Mouse (Mus musculus) intestine, embryonic 14.5 days (tissue): ENCODE measurements around the gene Jam2. TPM values are rescaled to one million over a fixed set of nuclear protein-coding genes. Genes with fewer than 3 reads are reported as not detected.

ENCODE experiments used
- ATAC-seq: fragments of 200-750 bp; cut with Nextera tagmentation; replicated peaks from 2 replicates; pipeline ENCODE4 v1.8.0; 2017; ENCODE audit warnings: low read depth, moderate number of reproducible peaks, moderate TSS enrichment, moderate library complexity; ENCODE audit not compliant: low FRiP score, low TSS enrichment
- DNase-seq: peaks from one replicate; pipeline ENCODE4 v3.0.0-alpha.2; 2018; ENCODE audit warnings: low spot score
- H3K27ac ChIP-seq: fragments of 300-500 bp; sonication (generic); 2 replicates; pipeline ENCODE4 v1.5.1; 2014; ENCODE audit warnings: low read depth, mild to moderate bottlenecking, control low read depth
- H3K27me3 ChIP-seq: fragments of 300-500 bp; sonication (generic); replicated peaks from 2 replicates; pipeline ENCODE4 v1.6.1; 2014; ENCODE audit warnings: low read length, control low read depth; ENCODE audit not compliant: control insufficient read depth, insufficient read depth
- H3K36me3 ChIP-seq: fragments of 300-500 bp; sonication (generic); 2 replicates; pipeline ENCODE4 v1.6.1; 2014; ENCODE audit warnings: low read length, control low read depth; ENCODE audit not compliant: control insufficient read depth, insufficient read depth
- H3K4me1 ChIP-seq: fragments of 300-500 bp; sonication (generic); replicated peaks from 2 replicates; pipeline ENCODE4 v1.6.1; 2014; ENCODE audit warnings: low read length, control low read depth, mixed read lengths; ENCODE audit not compliant: control insufficient read depth, insufficient read depth
- H3K4me2 ChIP-seq: fragments of 300-500 bp; sonication (generic); 2 replicates; pipeline ENCODE4 v1.6.1; 2014; ENCODE audit warnings: low read length
- H3K4me3 ChIP-seq: fragments of 300-500 bp; sonication (generic); 2 replicates; pipeline ENCODE4 v1.5.1; 2014; ENCODE audit warnings: low read depth, low read length, control low read depth, mixed read lengths
- H3K9ac ChIP-seq: fragments of 300-500 bp; sonication (generic); 2 replicates; pipeline ENCODE4 v1.6.1; 2014; ENCODE audit warnings: mild to moderate bottlenecking, low read length
- H3K9me3 ChIP-seq: fragments of 300-500 bp; sonication (generic); 2 replicates; pipeline ENCODE4 v1.6.1; 2016; ENCODE audit warnings: low read length, control low read depth; ENCODE audit not compliant: control insufficient read depth
- whole genome bisulfite sequencing: fragments of 180-500 bp; shearing (Covaris S2); extraction: QIAGEN DNeasy Blood & Tissue Kit; methylation state at CpG from one replicate; pipeline ENCODE4 v1.1.7; 2014; 5-methylcytosine and 5-hydroxymethylcytosine counted together
- polyA plus RNA-seq: library from polyadenylated mRNA; unstranded; fragments of >200 nt; fragmentation: Nextera tagmentation; extraction: Ambion mirVana; gene quantifications from 2 replicates; pipeline ENCODE4 v1.2.1, GENCODE M21; 2014

Gene Jam2
- polyA plus RNA-seq: 5.5 TPM in 2 replicates

DNA sequence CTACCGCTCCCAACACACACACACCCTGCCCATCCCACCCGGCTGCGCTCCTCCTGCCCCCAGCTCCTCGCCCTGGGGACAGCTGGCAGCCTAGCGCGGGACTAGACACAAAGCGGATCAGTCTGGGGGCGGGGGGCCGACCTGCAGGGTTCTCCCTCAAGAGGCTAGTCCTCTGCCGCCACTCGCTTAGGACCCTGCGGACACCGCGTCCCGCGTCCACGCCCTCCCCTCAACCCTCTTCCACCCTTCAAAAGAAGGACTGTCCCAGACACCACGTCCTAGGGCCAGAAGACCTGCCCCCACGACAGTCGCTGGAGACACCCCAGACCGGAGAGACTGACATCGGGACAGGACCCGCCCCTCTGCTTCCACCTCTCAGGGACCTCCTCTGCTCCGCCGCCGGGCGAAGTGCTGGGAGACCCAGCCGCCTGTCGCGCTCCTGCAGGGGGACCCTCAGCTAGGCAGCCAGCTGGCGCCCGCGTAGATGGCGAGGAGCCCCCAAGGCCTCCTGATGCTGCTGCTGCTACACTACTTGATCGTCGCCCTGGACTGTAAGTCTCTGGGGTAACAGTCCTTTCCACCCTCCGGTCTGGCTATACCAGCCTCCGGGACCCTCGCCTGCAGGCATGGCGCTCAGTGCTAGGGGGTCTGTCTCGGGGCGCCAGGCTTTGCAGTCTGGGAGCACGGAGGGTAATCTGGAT lies at the start of gene Jam2:
TSS of gene Jam2 (plus strand) at position 121 of the 701 bp plus-strand sequence.
- H3K9ac ChIP-seq: peak within 1 kb of the TSS; percentile 28
- under 1% methylated on average over 40 of the region's 43 CpGs for WGBS
- peaks cover 19% of the 10 kb centered on the region for H3K27me3 ChIP-seq
- peak within 1 kb of the TSS; percentile 78 for H3K4me2 ChIP-seq
- H3K9me3 ChIP-seq: no peaks in the 10 kb centered on the region
- peak within 1 kb of the TSS; percentile 62 for H3K4me3 ChIP-seq
- ATAC-seq (peak; percentile 74), DNase-seq (peak; percentile 83)
- H3K27ac ChIP-seq: no peak within 1 kb of the TSS; the same call in 1 of the 2 replicates
- H3K36me3 ChIP-seq: no peaks in the 10 kb centered on the region
- H3K4me1 ChIP-seq: 0 out of 2 replicates have a peak, but pooled peaks cover 6% of the 10 kb centered on the region

DNA sequence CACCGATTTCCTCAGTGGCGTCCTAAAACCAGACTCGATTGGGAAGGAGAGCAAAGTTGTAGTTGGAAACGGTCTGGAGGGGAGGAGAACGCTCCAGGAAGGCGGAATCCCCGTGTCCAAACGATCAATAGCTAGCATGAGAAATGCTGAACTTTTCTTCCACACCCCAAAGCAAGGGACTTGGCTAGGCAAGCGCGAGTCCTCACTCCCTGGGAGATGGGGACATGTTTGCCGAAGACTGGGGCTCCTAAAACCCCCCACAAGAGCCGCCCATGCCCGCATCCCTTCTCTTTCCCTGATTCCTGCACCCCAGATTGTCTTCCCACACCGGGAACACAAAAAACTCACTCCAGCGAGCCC lies 39.1 kb upstream of the Jam2 start:
- no peaks in the 10 kb centered on the region for H3K27me3 ChIP-seq

DNA sequence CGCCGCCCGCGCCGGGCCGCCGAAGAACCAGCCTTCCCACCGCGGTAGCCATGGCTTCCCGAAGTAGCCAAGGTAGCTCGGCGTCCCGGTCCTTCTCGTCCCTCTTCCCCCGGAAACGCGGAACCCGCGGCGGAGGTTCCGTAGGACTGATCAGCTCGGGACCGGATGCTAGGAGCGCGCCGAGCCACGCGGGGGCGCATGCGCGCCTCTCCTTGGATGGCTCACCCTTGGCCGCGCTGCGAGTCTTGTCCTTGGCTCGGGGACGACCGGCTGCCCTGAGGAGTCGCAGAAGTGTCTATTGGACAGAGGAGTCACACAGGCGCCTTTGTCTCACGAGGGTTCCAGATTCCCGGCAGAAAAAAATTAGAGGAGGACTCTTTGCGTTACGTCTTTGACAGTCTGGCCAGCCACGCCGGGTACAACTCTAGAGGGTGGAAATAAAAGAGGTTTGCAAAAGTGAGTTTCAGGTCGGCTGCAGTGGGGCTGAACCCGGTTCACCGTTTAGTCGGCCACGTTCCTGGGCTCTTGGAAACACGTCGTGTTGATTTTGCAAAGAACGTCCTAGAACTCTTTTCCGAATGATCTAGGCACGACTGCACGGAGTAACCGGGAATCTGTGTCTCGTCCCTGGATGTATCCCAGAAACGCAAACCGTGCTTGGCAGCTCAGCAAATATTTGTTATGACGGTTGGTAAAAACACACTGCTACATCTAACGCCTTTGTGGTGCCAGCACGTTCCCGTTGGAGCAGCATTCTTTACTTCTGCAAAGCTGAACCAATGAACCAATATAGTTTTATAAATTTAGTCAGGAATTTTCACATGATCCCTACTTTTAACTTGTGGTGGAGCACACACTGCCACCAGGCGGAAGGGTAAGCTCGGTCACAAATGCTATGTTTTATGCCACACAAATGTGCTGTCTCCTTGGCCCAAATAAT lies 38.5 kb upstream of the Jam2 start, which contains the start of gene Mrpl39:
TSS of gene Mrpl39 (minus strand) at position 577 of the 940 bp plus-strand sequence.
- Histone ChIP-seq H3K27ac (peak within 1 kb of the TSS; percentile 51; the same call in 1 of the 2 replicates), H3K36me3 (peaks cover 17% of the 10 kb centered on the region), H3K9ac (peak within 1 kb of the TSS; percentile 75), H3K4me1 (peaks cover 5% of the 10 kb centered on the region), H3K4me2 (peak within 1 kb of the TSS; percentile 82), H3K4me3 (peak within 1 kb of the TSS; percentile 88), H3K27me3 (no peaks in the 10 kb centered on the region), H3K9me3 (no peaks in the 10 kb centered on the region)
- ATAC-seq: peak; percentile 100
- peak; percentile 100 for DNase-seq
- WGBS: 1% methylated on average over 66 of the region's 66 CpGs

More for the DNA sequence above, 39.1 kb upstream of the Jam2 start:
- H3K9me3 ChIP-seq: no peaks in the 10 kb centered on the region
- H3K36me3 ChIP-seq: peaks cover 24% of the 10 kb centered on the region
- 0 out of 2 replicates have a peak overlapping the region, but pooled peaks have one; percentile 45 for H3K27ac ChIP-seq
- H3K4me3 ChIP-seq: peak overlapping the region; percentile 88
- WGBS: under 1% methylated on average over 15 of the region's 15 CpGs
- peak overlapping the region; percentile 82 for H3K4me2 ChIP-seq
- ATAC-seq (peak; percentile 25), DNase-seq (no peak)
- peak overlapping the region; percentile 75 for H3K9ac ChIP-seq
- H3K4me1 ChIP-seq: peaks cover 5% of the 10 kb centered on the region

DNA sequence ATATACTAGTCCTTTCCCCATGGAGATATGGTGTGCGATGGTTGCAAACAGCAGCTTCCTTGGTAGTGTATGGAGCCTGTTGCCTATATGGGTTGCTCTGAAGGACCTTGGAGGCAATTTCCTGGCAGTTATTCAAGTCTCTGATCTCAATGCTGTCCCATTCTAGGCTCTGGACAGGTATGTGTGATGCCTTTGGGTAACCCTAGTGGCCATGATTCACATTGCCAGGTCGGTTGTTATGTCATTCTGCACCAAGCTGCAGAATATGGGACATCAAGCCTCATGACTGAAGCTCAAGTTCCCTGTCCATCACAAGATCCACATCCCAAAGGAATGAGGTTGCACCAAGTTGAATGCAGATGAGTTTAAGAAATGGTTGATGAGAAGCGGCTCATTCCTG lies 36.6 kb upstream of the Jam2 start:
- Histone ChIP-seq H3K27me3 (no peaks in the 10 kb centered on the region), H3K27ac (no peak overlapping the region), H3K9me3 (no peaks in the 10 kb centered on the region), H3K4me2 (no peak overlapping the region), H3K4me3 (no peak overlapping the region), H3K36me3 (peaks cover 7% of the 10 kb centered on the region; the same call in 1 of the 2 replicates), H3K9ac (no peak overlapping the region), H3K4me1 (peaks cover 5% of the 10 kb centered on the region)
- DNase-seq: no peak
- WGBS: 79% methylated on average over 3 of the region's 3 CpGs
- no peak for ATAC-seq

DNA sequence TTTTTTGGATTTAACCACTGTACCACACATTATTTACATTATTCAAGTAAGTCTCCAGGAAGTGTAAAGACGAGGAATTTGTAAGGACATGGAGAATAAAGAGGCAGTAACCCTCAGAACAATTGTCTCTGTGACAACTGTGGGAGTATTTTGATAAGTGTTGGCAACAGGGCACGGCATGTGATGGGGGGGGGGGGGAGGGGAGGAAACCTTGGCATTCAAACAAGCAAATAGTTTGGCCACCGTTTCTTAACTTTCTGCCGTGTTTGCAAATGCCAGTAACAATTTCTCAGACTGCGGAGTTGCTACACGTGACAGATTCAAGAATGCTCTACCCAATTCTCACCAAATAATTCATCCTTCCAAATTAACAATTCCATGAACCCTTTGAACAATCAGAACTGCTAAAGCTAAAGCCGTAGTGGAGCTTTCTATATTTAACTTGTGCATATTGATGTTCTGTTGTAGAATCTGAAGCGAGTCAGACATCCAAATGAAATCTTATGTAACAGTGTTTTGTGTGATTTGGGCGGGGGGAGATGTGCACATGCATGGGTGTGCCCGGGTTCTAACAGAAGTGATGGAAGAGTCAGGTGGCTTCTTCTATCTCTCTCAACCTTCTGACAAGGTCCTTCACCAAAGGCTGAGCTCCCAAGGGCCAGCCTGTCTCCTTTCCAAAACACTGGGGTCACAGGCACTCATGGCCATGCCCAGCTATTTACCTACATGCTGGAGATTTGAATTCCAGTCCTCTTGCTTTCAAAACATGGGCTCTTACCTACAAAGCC lies 29.0 kb upstream of the Jam2 start:
- no peaks in the 10 kb centered on the region for H3K36me3 ChIP-seq
- H3K4me1 ChIP-seq: no peaks in the 10 kb centered on the region
- DNase-seq (no peak), ATAC-seq (no peak)
- H3K4me3 ChIP-seq: no peak overlapping the region
- whole genome bisulfite sequencing: 67% methylated on average over 10 of the region's 10 CpGs
- no peaks in the 10 kb centered on the region for H3K9me3 ChIP-seq
- H3K27ac ChIP-seq: no peak overlapping the region
- H3K4me2 ChIP-seq: no peak overlapping the region
- no peak overlapping the region for H3K9ac ChIP-seq
- H3K27me3 ChIP-seq: no peaks in the 10 kb centered on the region

DNA sequence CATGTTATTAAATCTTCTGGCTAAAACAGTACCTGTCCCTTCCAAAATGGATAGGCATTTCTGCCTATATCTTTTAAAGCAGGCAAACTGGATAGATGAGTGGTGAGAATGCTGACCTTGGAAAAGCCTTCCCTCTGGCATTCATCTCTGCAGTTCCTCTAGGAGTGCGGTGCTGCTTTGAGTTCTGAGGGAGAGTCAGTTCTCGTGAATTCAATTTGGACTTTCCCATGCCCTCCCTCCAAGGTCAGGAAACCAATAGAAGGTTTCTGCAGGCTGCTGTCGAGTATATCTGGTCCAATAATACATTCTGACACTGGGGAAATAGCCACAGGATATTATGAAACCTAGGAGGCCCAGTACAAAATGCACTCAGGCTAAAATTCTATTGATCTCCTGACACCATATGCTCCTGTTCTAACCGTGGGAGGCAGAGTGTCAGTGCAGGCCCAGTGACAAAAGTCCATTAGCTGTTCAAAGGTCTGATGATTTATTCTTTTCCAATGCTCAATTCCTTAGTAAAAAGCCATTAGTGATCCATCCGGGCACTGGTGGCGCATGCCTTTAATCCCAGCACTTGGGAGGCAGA lies 28.1 kb upstream of the Jam2 start:
- ATAC-seq: no peak
- no peak overlapping the region for H3K4me2 ChIP-seq

DNA sequence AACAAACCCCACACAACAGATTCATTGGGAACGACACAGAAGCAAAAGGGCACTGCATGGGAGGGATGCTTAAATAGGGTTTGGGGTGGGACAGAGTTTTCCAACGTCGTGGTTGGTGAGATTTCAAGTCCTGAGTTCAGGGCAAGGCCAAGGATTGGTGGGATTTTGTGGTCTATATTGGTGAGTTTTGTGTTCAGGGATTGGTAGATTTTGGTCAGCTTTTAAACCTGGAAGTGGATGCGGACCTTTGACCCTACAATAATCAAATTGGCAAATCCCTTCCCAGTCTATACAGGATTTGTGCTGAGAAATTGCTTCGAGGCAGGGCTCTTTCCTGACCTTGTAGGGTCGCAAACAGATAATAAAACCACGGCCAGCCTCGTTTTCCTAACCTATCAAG lies 6.0 kb upstream of the Jam2 start:
- Histone ChIP-seq H3K9ac (no peak overlapping the region), H3K27ac (no peak overlapping the region), H3K36me3 (no peaks in the 10 kb centered on the region), H3K9me3 (no peaks in the 10 kb centered on the region), H3K4me1 (no peaks in the 10 kb centered on the region), H3K4me3 (no peak overlapping the region), H3K4me2 (no peak overlapping the region), H3K27me3 (peaks cover 7% of the 10 kb centered on the region; the same call in 1 of the 2 replicates)
- 83% methylated on average over 8 of the region's 8 CpGs for WGBS
- no peak for DNase-seq
- no peak for ATAC-seq

More for the DNA sequence above, 28.1 kb upstream of the Jam2 start:
- Histone ChIP-seq H3K27ac (no peak overlapping the region), H3K36me3 (no peaks in the 10 kb centered on the region), H3K27me3 (no peaks in the 10 kb centered on the region), H3K4me3 (no peak overlapping the region), H3K4me1 (no peaks in the 10 kb centered on the region), H3K9ac (no peak overlapping the region), H3K9me3 (no peaks in the 10 kb centered on the region)
- DNase-seq: no peak
- 72% methylated on average over 6 of the region's 6 CpGs for WGBS
